Mouse (Mus musculus) embryonic facial prominence, embryonic 11.5 days (tissue): Measurements from ENCODE around the gene Rtp2. TPM values are rescaled to one million over a fixed set of nuclear protein-coding genes. Genes with fewer than 3 reads are reported as not detected.
A peak's percentile ranks its signal among the peaks of the same experiment; 100 is the strongest.

Experiments
- ATAC-seq: fragments of 200-750 bp; cut with Nextera tagmentation; replicated peaks from 2 replicates; pipeline ENCODE4 v1.8.0; 2017; ENCODE audit warnings: low read depth; ENCODE audit not compliant: insufficient number of reproducible peaks, low FRiP score, low TSS enrichment
- DNase-seq: peaks from one replicate; pipeline ENCODE4 v3.0.0-alpha.2; 2015; ENCODE audit warnings: low spot score
- H3K27ac ChIP-seq: fragments of 300-500 bp; sonication (generic); replicated peaks from 2 replicates; pipeline ENCODE4 v1.5.1; 2014; ENCODE audit warnings: mild to moderate bottlenecking, low read depth, low read length, control low read depth
- H3K27me3 ChIP-seq: fragments of 300-500 bp; sonication (generic); 2 replicates; pipeline ENCODE4 v1.6.1; 2014; ENCODE audit warnings: mild to moderate bottlenecking, low read length, moderate library complexity, mixed read lengths; ENCODE audit not compliant: control insufficient read depth, insufficient read depth
- H3K36me3 ChIP-seq: fragments of 300-500 bp; sonication (generic); replicated peaks from 2 replicates; pipeline ENCODE4 v1.6.1; 2014; ENCODE audit warnings: low read depth, mild to moderate bottlenecking, low read length, moderate library complexity, mixed read lengths; ENCODE audit not compliant: control insufficient read depth, insufficient read depth
- H3K4me1 ChIP-seq: fragments of 300-500 bp; sonication (generic); 2 replicates; pipeline ENCODE4 v1.6.1; 2014; ENCODE audit warnings: low read length, mixed read lengths; ENCODE audit not compliant: control insufficient read depth, insufficient read depth
- H3K4me2 ChIP-seq: fragments of 300-500 bp; sonication (generic); 2 replicates; pipeline ENCODE4 v1.6.1; 2014; ENCODE audit warnings: low read depth, mild to moderate bottlenecking, control low read depth, low read length, moderate library complexity
- H3K4me3 ChIP-seq: fragments of 300-500 bp; sonication (generic); 2 replicates; pipeline ENCODE4 v1.5.1; 2014; ENCODE audit warnings: low read depth, low read length, control low read depth
- H3K9ac ChIP-seq: fragments of 300-500 bp; sonication (generic); replicated peaks from 2 replicates; pipeline ENCODE4 v1.6.1; 2014; ENCODE audit warnings: mild to moderate bottlenecking, control low read depth, low read length
- H3K9me3 ChIP-seq: fragments of 300-500 bp; sonication (generic); replicated peaks from 2 replicates; pipeline ENCODE4 v1.6.1; 2016; ENCODE audit warnings: mild to moderate bottlenecking, low read length, inconsistent platforms, mixed read lengths; ENCODE audit not compliant: control insufficient read depth
- WGBS: fragments of 180-500 bp; shearing (Covaris S2); extraction: QIAGEN DNeasy Blood & Tissue Kit; methylation state at CpG from one replicate; pipeline ENCODE4 v1.1.7; 2014; 5-methylcytosine and 5-hydroxymethylcytosine counted together
- polyA plus RNA-seq: library from polyadenylated mRNA; unstranded; fragments of >200 nt; fragmentation: Nextera tagmentation; extraction: Ambion mirVana; gene quantifications from 2 replicates; pipeline ENCODE4 v1.2.1, GENCODE M21; 2014

Gene Rtp2
- polyA plus RNA-seq, result not detected in 2 replicates

- DNase-seq (no peak), ATAC-seq (no peak)
- WGBS, result 79% methylated on average over 11 of the region's 11 CpGs
- Histone ChIP-seq H3K9ac (no peak within 1 kb of the TSS), H3K27me3 (no peaks in the 10 kb centered on the region), H3K4me1 (no peaks in the 10 kb centered on the region), H3K9me3 (no peaks in the 10 kb centered on the region), H3K36me3 (no peaks in the 10 kb centered on the region), H3K4me2 (no peak within 1 kb of the TSS), H3K27ac (no peak within 1 kb of the TSS), H3K4me3 (no peak within 1 kb of the TSS)
Observed at GRCm38 (mm10) chr16:23932294-23932693, at the start of gene Rtp2. TSS of gene Rtp2 (minus strand) at chr16:23932394.

DNA sequence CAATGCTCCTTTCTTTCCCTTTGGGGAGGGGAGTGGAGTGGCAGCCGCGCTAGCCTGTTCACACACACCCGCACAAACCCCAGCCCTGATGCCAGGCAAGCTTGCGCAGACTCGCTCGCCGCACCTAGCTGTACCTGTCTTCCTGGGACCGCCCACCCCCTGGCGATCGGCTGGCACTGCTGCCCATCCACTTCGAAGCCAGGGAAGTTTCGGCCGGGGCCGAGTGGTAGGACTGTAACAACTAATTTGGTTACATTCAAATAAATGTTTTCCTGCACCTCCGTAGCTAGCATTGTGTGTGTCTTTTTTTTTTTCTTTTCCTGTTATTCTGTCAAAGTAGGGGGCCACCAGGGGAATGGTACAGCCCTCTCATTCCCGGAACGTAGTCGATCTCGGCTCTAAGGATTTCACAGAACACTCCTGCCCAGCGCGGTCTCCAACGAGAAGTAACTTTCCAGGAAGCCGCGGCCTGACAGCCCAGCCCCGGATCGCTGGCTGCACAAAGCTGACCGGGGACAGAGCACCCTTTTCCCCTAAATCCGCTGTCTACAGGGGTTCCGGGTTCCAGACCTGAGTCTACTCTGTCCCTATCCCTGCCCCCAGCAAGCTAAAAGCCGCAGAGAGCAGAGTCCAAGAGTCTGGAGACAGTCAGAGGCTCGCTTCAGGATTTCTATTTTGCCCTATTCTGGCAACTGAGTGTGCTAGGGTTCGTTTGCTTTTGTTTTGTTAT lies 49.0 kb upstream of the Rtp2 start:
- H3K9ac ChIP-seq, result peak overlapping the region; percentile 39
- no peaks in the 10 kb centered on the region for H3K9me3 ChIP-seq
- no peaks in the 10 kb centered on the region; the same call in 1 of the 2 replicates for H3K4me1 ChIP-seq

DNA sequence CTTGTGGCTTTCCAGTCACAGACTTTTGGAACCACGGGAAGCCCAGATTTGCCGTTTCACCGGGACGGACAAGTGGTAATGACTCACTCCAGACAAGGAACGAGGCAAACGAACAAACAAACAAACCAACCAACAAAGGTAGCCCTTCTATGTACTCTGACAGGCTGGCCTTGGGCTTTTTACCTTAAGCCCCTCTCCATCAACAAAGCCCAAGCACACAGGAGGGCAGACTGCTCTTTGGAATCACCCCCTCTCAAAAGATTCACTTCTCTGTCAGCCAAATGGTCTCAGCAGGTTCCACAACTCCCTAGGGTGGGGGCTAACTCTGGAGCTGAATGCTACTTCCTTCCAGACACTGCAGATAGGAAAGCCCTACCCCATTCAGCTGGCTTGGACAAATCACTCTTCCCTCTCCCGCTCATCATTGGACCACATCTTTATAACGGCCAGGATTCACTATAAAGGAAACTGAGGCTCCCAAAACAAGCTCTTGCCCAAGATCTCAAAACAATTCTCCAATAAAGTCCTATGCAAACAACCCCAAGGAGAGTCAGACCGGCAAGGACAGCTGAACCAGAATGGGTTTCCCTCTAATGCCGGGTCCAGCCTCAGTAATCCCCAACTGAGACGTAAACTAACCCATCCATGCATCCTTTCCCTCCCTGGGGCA lies 48.1 kb upstream of the Rtp2 start:
- no peaks in the 10 kb centered on the region for H3K36me3 ChIP-seq
- peak overlapping the region; percentile 75 for H3K4me2 ChIP-seq
- H3K9ac ChIP-seq, result no peak overlapping the region
- no peaks in the 10 kb centered on the region for H3K4me1 ChIP-seq
- 6% methylated on average over 11 of the region's 11 CpGs for WGBS
- H3K4me3 ChIP-seq, result peak overlapping the region; percentile 28
- H3K9me3 ChIP-seq, result no peaks in the 10 kb centered on the region
- no peak overlapping the region for H3K27ac ChIP-seq
- peak; percentile 1 for DNase-seq
- H3K27me3 ChIP-seq, result peaks cover 6% of the 10 kb centered on the region
- no peak for ATAC-seq

More for the DNA sequence above, 49.0 kb upstream of the Rtp2 start:
- Histone ChIP-seq H3K36me3 (no peaks in the 10 kb centered on the region), H3K27me3 (peaks cover 6% of the 10 kb centered on the region), H3K4me3 (peak overlapping the region; percentile 28), H3K4me2 (peak overlapping the region; percentile 75), H3K27ac (no peak overlapping the region)
- ATAC-seq (no peak), DNase-seq (peak; percentile 47)
- 2% methylated on average over 32 of the region's 32 CpGs for WGBS

DNA sequence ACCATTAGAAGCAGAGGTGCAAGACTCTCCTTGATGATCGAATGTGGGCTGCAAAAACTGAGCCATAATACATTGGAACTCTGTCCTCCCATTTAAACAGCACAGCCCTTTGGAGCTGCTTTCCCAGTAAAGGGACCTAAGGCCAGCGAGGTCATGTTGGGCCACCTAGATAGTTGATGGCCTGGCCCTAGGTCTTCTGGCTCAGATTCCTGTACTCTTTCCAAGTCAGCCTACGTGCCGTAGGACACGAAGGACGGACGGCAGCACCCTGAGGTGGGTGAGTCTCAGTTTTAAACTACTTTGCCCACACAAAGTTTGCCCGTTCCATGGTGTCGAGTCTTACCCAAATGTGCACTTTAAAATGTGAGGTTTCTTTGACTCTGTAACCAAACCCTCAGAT lies 47.3 kb upstream of the Rtp2 start:
- peaks cover 4% of the 10 kb centered on the region for H3K27me3 ChIP-seq
- DNase-seq, result no peak

DNA sequence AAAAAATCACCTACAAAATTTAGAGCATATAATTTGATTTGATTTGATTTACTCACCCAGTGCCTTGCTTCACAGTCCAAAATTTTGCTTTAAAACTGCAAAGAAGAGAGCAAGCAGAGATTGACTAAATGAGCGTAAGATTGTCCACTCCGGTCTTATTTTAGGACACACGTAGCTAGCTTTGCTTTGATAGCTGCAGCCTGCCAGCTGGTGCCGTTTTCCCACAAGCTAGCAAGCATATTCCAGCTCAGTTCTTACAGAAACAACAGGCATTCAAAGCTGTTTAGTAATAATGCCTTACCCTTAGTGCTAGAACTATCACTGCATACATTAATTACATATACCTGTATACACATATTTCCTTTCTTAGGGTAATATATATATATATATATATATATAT lies 46.3 kb upstream of the Rtp2 start:
- Histone ChIP-seq H3K4me1 (no peaks in the 10 kb centered on the region), H3K27ac (no peak overlapping the region), H3K36me3 (no peaks in the 10 kb centered on the region), H3K9me3 (no peaks in the 10 kb centered on the region), H3K27me3 (peaks cover 4% of the 10 kb centered on the region), H3K4me3 (no peak overlapping the region), H3K9ac (no peak overlapping the region), H3K4me2 (no peak overlapping the region)
- WGBS, result 76% methylated on average over 4 of the region's 4 CpGs
- ATAC-seq (no peak), DNase-seq (no peak)

More for the DNA sequence above, 47.3 kb upstream of the Rtp2 start:
- Histone ChIP-seq H3K9ac (no peak overlapping the region), H3K36me3 (no peaks in the 10 kb centered on the region), H3K4me1 (no peaks in the 10 kb centered on the region), H3K4me3 (no peak overlapping the region), H3K4me2 (no peak overlapping the region), H3K9me3 (no peaks in the 10 kb centered on the region), H3K27ac (no peak overlapping the region)
- ATAC-seq, result no peak
- WGBS, result 84% methylated on average over 9 of the region's 9 CpGs

- no peak overlapping the region for H3K9ac ChIP-seq
- H3K27me3 ChIP-seq, result peaks cover 4% of the 10 kb centered on the region
- ATAC-seq, result no peak
- no peak overlapping the region for H3K4me2 ChIP-seq
- no peaks in the 10 kb centered on the region for H3K36me3 ChIP-seq
- no peak overlapping the region for H3K4me3 ChIP-seq
- H3K9me3 ChIP-seq, result no peaks in the 10 kb centered on the region
- no peaks in the 10 kb centered on the region for H3K4me1 ChIP-seq
- H3K27ac ChIP-seq, result no peak overlapping the region
- 83% methylated on average over 3 of the region's 3 CpGs for WGBS
- no peak for DNase-seq
Observed at GRCm38 (mm10) chr16:23977732-23978131, 45.5 kb upstream of the Rtp2 start.

GRCm38 (mm10) chr16:23976196-23976595 lies 44.0 kb upstream of the Rtp2 start:
- ATAC-seq, result no peak
- no peak overlapping the region for H3K27ac ChIP-seq

More at GRCm38 (mm10) chr16:23976196-23976595, 44.0 kb upstream of the Rtp2 start:
- DNase-seq, result no peak
- H3K4me1 ChIP-seq, result no peaks in the 10 kb centered on the region
- no peak overlapping the region for H3K9ac ChIP-seq
- WGBS, result 90% methylated on average over 2 of the region's 2 CpGs
- peaks cover 4% of the 10 kb centered on the region for H3K27me3 ChIP-seq
- no peaks in the 10 kb centered on the region for H3K36me3 ChIP-seq
- no peaks in the 10 kb centered on the region for H3K9me3 ChIP-seq
- no peak overlapping the region for H3K4me3 ChIP-seq
- no peak overlapping the region for H3K4me2 ChIP-seq
